Mouse (Mus musculus) urinary bladder, postnatal 36 days (tissue): ENCODE data around the gene Avpi1.

Source experiments
- DNase-seq, 2 experiments: peaks; one replicate each; pipeline ENCODE4 v3.0.0; 2022; ENCODE audit warnings: low spot score in 2 of 2, mixed read lengths in 1 of 2

Avpi1 gene

GRCm38 (mm10) chr19:42128787-42129508 is at the start of gene Avpi1:
Avpi1 (minus strand) TSS chr19:42129059.
- DNase-seq: peak; percentile 97 to 98

- no peak for DNase-seq
These were observed 48.6 kb upstream of the Avpi1 start for GRCm38 (mm10) chr19:42177461-42177860.

- no peak for DNase-seq
These were observed 48.0 kb upstream of the Avpi1 start for GRCm38 (mm10) chr19:42176841-42177240.

- DNase-seq: peak; percentile 90 to 93
These were observed 41.4 kb upstream of the Avpi1 start for GRCm38 (mm10) chr19:42170025-42170969.

- no peak for DNase-seq
These were observed 40.6 kb upstream of the Avpi1 start for GRCm38 (mm10) chr19:42169322-42169975.

- no peak for DNase-seq
These were observed 38.6 kb upstream of the Avpi1 start for GRCm38 (mm10) chr19:42167489-42167888.

GRCm38 (mm10) chr19:42166766-42167165 is 37.9 kb upstream of the Avpi1 start:
- DNase-seq: no peak

- DNase-seq: peak; percentile 84 to 88
These were observed 37.3 kb upstream of the Avpi1 start for GRCm38 (mm10) chr19:42166130-42166529.

- DNase-seq: no peak
These were observed 35.3 kb upstream of the Avpi1 start for GRCm38 (mm10) chr19:42164188-42164587.

GRCm38 (mm10) chr19:42163764-42164163 is 34.9 kb upstream of the Avpi1 start, which contains the start of gene Zfyve27:
Zfyve27 (plus strand) TSS chr19:42163951.
- no peak for DNase-seq

GRCm38 (mm10) chr19:42158246-42159017 is 29.6 kb upstream of the Avpi1 start:
- DNase-seq: no peak

GRCm38 (mm10) chr19:42157493-42158237 is 28.8 kb upstream of the Avpi1 start:
- DNase-seq: no peak

GRCm38 (mm10) chr19:42151990-42152389 is 23.1 kb upstream of the Avpi1 start:
- peak; percentile 84 to 85 for DNase-seq

- no peak for DNase-seq
These were observed 19.7 kb upstream of the Avpi1 start for GRCm38 (mm10) chr19:42148569-42148860.

- peak; percentile 50 to 77 for DNase-seq
These were observed 19.1 kb upstream of the Avpi1 start for GRCm38 (mm10) chr19:42147769-42148568.

- DNase-seq: peak; percentile 79 to 85
These were observed 18.4 kb upstream of the Avpi1 start, which contains the start of gene Marveld1 for GRCm38 (mm10) chr19:42147170-42147768. Marveld1 (plus strand) TSS chr19:42147400.

GRCm38 (mm10) chr19:42146276-42147010 is 17.6 kb upstream of the Avpi1 start:
- no peak for DNase-seq

- DNase-seq: no peak
These were observed 16.9 kb upstream of the Avpi1 start for GRCm38 (mm10) chr19:42145731-42146130.

- DNase-seq: no peak
These were observed 16.4 kb upstream of the Avpi1 start for GRCm38 (mm10) chr19:42145210-42145609.
